Mouse (Mus musculus): Measurements from ENCODE around the gene Ctsa. TPM values are rescaled to one million over a fixed set of nuclear protein-coding genes. Genes with fewer than 3 reads are reported as not detected.
"Not testable (repeated sequence)": the region's sequence is repeated elsewhere in the genome, so short reads cannot be mapped to it uniquely, and the experiment has no call there.

Ctsa gene
- polyA plus RNA-seq, 1 experiment = 200 TPM

DNA sequence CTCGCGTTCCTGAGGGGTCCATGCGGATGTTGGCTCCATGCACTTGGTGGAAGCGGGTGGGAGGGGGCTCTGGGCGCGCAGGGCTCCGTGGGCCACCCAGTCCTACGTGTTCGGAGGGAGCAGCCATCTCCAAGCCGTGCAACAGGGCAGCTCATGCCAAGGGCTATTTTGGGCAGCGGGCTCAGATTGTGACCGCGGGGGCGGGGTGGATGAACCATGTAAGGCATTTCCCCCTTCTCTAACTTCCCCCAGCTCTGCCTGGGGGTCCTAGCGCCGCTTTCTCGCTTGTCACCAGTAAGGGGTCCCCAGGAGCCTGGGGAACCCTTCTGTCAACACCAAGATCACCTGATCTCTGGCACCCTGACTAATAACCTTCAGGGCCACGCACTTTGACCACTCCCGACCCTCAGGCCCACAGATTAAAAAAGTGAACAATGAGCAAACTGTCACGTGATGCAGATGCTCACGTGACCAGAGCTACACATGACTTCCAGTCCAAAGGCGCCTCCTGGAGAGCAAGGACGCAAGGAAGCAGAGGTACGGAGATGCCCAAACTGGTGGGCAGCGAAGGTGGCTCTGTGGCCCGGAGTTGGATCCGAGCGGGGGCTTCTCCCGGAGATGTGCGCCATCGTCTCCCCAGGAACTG is 764 bp downstream of the Ctsa start, which contains the start of gene Neurl2:
Neurl2 (minus strand) TSS at position 143 of the 646 bp plus-strand sequence.
- TF ChIP-seq CTCF (IDR thresholded peaks at IDR 0.05; ENCODE audit: extremely low read depth, insufficient read depth, low read length) (no peak), POLR2A (IDR thresholded peaks at IDR 0.05; ENCODE audit: extremely low read depth, insufficient read depth, low read length) (peak; percentile 90)
- Histone ChIP-seq H3K27ac (ENCODE audit: insufficient read depth, low read length) (peak within 1 kb of the TSS; percentile 77), H3K4me1 (ENCODE audit: control insufficient read depth, insufficient read depth, low read length) (no peaks in the 10 kb centered on the region), H3K4me3 (ENCODE audit: insufficient read depth, low read length) (peak within 1 kb of the TSS; percentile 50)

DNA sequence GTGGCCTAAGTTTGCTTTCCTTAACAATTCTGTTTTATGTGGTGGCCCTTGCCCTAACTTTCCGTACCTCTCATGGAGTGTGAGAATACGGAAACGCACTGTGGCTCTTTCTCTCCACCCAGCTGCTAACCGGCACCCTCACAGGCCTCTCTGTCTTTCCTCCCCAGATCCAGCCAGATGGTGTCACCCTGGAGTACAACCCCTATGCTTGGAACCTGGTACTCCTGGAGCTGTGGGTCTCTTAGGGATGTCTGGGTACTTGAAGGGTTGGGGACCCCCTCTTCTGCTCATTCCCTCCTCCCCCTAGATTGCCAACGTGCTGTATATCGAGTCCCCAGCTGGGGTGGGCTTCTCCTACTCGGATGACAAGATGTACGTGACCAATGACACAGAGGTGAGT is 1.9 kb downstream of the Ctsa start:
- H3K27ac ChIP-seq (ENCODE audit: insufficient read depth, low read length) = no peak overlapping the region
- peak overlapping the region; percentile 50 for H3K4me3 ChIP-seq (ENCODE audit: insufficient read depth, low read length)
- no peaks in the 10 kb centered on the region for H3K4me1 ChIP-seq (ENCODE audit: control insufficient read depth, insufficient read depth, low read length)
- 0 out of 2 replicates have a peak, but pooled peaks have one; percentile 1 for TF ChIP-seq CTCF (IDR thresholded peaks at IDR 0.05; ENCODE audit: extremely low read depth, insufficient read depth, low read length)
- TF ChIP-seq POLR2A (IDR thresholded peaks at IDR 0.05; ENCODE audit: extremely low read depth, insufficient read depth, low read length) = 0 out of 2 replicates have a peak, but pooled peaks have one; percentile 15

GRCm38 (mm10) chr2:164835164-164835563 is 2.5 kb downstream of the Ctsa start:
- H3K4me3 ChIP-seq (ENCODE audit: insufficient read depth, low read length) = no peak overlapping the region
- no peaks in the 10 kb centered on the region for H3K4me1 ChIP-seq (ENCODE audit: control insufficient read depth, insufficient read depth, low read length)
- H3K27ac ChIP-seq (ENCODE audit: insufficient read depth, low read length) = no peak overlapping the region
- no peak for TF ChIP-seq POLR2A (IDR thresholded peaks at IDR 0.05; ENCODE audit: extremely low read depth, insufficient read depth, low read length)
- no peak for TF ChIP-seq CTCF (IDR thresholded peaks at IDR 0.05; ENCODE audit: extremely low read depth, insufficient read depth, low read length)

DNA sequence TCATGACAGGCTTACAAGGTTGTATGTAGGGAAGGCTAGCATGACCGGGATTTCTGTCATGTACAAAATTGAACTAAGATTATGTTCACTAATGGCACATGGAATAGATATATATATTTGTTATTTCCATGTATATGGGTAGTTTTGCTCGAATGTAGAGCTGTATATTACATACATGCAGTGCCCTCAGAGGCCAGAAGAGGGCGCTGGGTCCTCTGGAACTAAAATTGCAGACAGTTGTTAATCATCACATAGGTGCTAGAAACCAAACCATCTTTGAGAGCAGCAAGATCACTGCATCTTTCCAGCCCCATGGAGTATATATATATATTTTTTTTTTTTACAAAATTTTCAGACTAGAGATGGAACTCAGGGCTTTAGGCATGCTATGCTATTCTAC is 13.1 kb downstream of the Ctsa start:
- no peak overlapping the region for H3K27ac ChIP-seq (ENCODE audit: insufficient read depth, low read length)
- TF ChIP-seq CTCF (IDR thresholded peaks at IDR 0.05; ENCODE audit: extremely low read depth, insufficient read depth, low read length) (no peak), POLR2A (IDR thresholded peaks at IDR 0.05; ENCODE audit: extremely low read depth, insufficient read depth, low read length) (no peak)
- H3K4me3 ChIP-seq (ENCODE audit: insufficient read depth, low read length) = no peak overlapping the region
- H3K4me1 ChIP-seq (ENCODE audit: control insufficient read depth, insufficient read depth, low read length) = no peaks in the 10 kb centered on the region

DNA sequence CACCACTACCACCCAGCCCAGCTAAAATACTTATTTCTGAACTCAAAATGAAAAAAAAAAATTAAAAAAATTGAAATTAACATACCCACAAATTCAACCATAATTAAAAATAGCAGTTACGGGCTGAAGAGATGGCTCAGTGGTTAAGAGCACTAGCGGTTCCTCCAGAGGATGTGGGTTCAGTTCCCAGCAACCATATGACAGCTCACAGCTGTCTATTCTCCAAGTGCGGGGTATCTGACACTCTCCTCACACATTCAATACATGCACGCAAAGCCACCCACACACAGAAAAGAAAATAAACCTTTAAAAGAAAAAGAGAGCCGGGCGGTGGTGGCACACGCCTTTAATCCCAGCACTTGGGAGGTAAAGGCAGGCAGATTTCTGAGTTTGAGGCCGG is 17.4 kb downstream of the Ctsa start:
- TF ChIP-seq POLR2A (IDR thresholded peaks at IDR 0.05; ENCODE audit: extremely low read depth, insufficient read depth, low read length) (no peak), CTCF (IDR thresholded peaks at IDR 0.05; ENCODE audit: extremely low read depth, insufficient read depth, low read length) (no peak)
- no peak overlapping the region for H3K4me3 ChIP-seq (ENCODE audit: insufficient read depth, low read length)
- H3K27ac ChIP-seq (ENCODE audit: insufficient read depth, low read length) = no peak overlapping the region
- no peaks in the 10 kb centered on the region for H3K4me1 ChIP-seq (ENCODE audit: control insufficient read depth, insufficient read depth, low read length)

DNA sequence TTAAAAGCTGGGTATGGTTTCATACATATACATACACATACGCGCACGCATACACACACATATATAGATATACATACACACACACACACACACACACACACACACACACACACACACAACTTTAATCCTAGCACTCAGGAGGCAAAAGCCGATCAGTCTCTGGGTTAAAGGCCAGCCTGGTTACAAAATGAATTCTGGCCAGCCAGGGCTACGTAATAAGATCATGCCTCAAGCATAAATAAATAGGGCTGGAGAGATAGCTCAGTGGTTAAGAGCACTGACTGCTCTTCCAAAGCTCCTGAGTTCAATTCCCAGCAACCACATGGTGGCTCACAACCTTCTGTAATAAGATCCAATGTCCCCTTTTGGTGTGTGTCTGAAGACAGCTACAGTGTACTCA is 22.9 kb downstream of the Ctsa start:
- not testable (repeated sequence) for H3K4me3 ChIP-seq (ENCODE audit: insufficient read depth, low read length)

GRCm38 (mm10) chr2:164856309-164857100 is 23.8 kb downstream of the Ctsa start:
- no peak for TF ChIP-seq POLR2A (IDR thresholded peaks at IDR 0.05; ENCODE audit: extremely low read depth, insufficient read depth, low read length)
- TF ChIP-seq CTCF (IDR thresholded peaks at IDR 0.05; ENCODE audit: extremely low read depth, insufficient read depth, low read length) = no peak
- H3K4me3 ChIP-seq (ENCODE audit: insufficient read depth, low read length) = peak overlapping the region; percentile 33
- H3K4me1 ChIP-seq (ENCODE audit: control insufficient read depth, insufficient read depth, low read length) = no peaks in the 10 kb centered on the region; the same call in 1 of the 2 replicates
- H3K27ac ChIP-seq (ENCODE audit: insufficient read depth, low read length) = no peak overlapping the region

More for the DNA sequence above, 22.9 kb downstream of the Ctsa start:
- not testable (repeated sequence) for H3K27ac ChIP-seq (ENCODE audit: insufficient read depth, low read length); H3K4me1 ChIP-seq (ENCODE audit: control insufficient read depth, insufficient read depth, low read length)

DNA sequence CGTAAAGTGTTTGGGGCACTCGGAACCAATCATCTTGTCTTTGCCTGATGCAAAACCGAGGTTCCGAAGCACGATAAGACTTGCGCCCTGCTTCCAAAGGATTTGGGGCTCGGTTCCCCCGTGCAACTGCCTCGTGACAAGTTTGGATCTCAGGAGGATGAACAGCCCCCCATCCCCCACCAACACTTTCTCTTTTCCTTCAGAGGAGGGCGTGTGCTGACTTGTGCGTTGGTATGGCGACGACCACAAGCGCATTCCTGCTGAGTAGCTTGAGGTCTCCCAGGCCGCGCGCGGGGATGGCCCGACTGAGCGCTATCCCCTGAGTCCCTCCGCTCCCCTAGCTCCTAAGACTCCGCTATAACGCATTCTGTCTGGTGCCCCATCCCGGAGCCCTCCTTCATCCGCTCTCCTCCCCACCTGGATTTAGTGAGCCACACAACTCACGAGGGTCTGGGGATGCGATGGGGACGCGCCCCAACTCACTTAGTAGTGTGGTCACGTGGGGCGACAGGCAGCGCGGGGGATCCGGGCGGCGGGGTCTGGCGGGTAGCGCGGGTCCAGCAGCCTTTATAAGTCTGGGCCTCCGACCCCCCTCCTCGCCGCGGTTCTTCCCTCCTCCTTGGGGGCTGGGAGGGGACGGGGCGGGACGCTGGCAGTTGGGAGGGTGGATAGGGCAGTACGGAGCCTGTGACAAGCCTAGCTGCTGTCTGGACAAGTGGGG is 24.6 kb downstream of the Ctsa start, which contains the start of gene Pltp:
Pltp (minus strand) TSS at position 611 of the 721 bp plus-strand sequence.
- TF ChIP-seq POLR2A (IDR thresholded peaks at IDR 0.05; ENCODE audit: extremely low read depth, insufficient read depth, low read length) = 0 out of 2 replicates have a peak, but pooled peaks have one; percentile 11
- no peak for TF ChIP-seq CTCF (IDR thresholded peaks at IDR 0.05; ENCODE audit: extremely low read depth, insufficient read depth, low read length)
- Histone ChIP-seq H3K27ac (ENCODE audit: insufficient read depth, low read length) (peak within 1 kb of the TSS; percentile 48; the same call in 1 of the 2 replicates), H3K4me3 (ENCODE audit: insufficient read depth, low read length) (peak within 1 kb of the TSS; percentile 33), H3K4me1 (ENCODE audit: control insufficient read depth, insufficient read depth, low read length) (no peaks in the 10 kb centered on the region; the same call in 1 of the 2 replicates)

GRCm38 (mm10) chr2:164857842-164858553 is 25.3 kb downstream of the Ctsa start:
- no peaks in the 10 kb centered on the region; the same call in 1 of the 2 replicates for H3K4me1 ChIP-seq (ENCODE audit: control insufficient read depth, insufficient read depth, low read length)
- no peak for TF ChIP-seq POLR2A (IDR thresholded peaks at IDR 0.05; ENCODE audit: extremely low read depth, insufficient read depth, low read length)
- TF ChIP-seq CTCF (IDR thresholded peaks at IDR 0.05; ENCODE audit: extremely low read depth, insufficient read depth, low read length) = no peak
- H3K27ac ChIP-seq (ENCODE audit: insufficient read depth, low read length) = peak overlapping the region; percentile 48; the same call in 1 of the 2 replicates
- H3K4me3 ChIP-seq (ENCODE audit: insufficient read depth, low read length) = peak overlapping the region; percentile 33

Data from cortical plate, adult 2 months (tissue).